Mouse (Mus musculus) neural tube, embryonic 12.5 days (tissue): ENCODE results near the gene Cage1. TPM values are rescaled to one million over a fixed set of nuclear protein-coding genes. Genes with fewer than 3 reads are reported as not detected.

Experiments
- ATAC-seq: fragments of 200-750 bp; cut with Nextera tagmentation; 2 replicates; pipeline ENCODE4 v1.8.0; 2017; ENCODE audit warnings: low read depth, mild to moderate bottlenecking, moderate TSS enrichment, moderate library complexity; ENCODE audit not compliant: low FRiP score
- H3K27ac ChIP-seq: fragments of 300-500 bp; sonication (generic); 2 replicates; pipeline ENCODE4 v1.5.1; 2016
- H3K27me3 ChIP-seq: fragments of 300-500 bp; sonication (generic); replicated peaks from 2 replicates; pipeline ENCODE4 v1.6.1; 2016; ENCODE audit warnings: mild to moderate bottlenecking
- H3K36me3 ChIP-seq: fragments of 300-500 bp; sonication (generic); 2 replicates; pipeline ENCODE4 v1.6.1; 2016; ENCODE audit warnings: mild to moderate bottlenecking
- H3K4me1 ChIP-seq: fragments of 300-500 bp; sonication (generic); 2 replicates; pipeline ENCODE4 v1.6.1; 2016
- H3K4me2 ChIP-seq: fragments of 300-500 bp; sonication (generic); replicated peaks from 2 replicates; pipeline ENCODE4 v1.6.1; 2016; ENCODE audit warnings: mild to moderate bottlenecking
- H3K4me3 ChIP-seq: fragments of 300-500 bp; sonication (generic); 2 replicates; pipeline ENCODE4 v1.5.1; 2016
- H3K9ac ChIP-seq: fragments of 300-500 bp; sonication (generic); 2 replicates; pipeline ENCODE4 v1.6.1; 2016; ENCODE audit warnings: mild to moderate bottlenecking
- H3K9me3 ChIP-seq: fragments of 300-500 bp; sonication (generic); 2 replicates; pipeline ENCODE4 v1.6.1; 2016; ENCODE audit warnings: mild to moderate bottlenecking
- WGBS: fragments of 180-500 bp; shearing (Covaris S2); methylation state at CpG from one replicate; pipeline ENCODE4 v1.1.7; 2016; 5-methylcytosine and 5-hydroxymethylcytosine counted together
- polyA plus RNA-seq: library from polyadenylated mRNA; unstranded; fragments of >200 nt; fragmentation: Nextera tagmentation; extraction: Ambion mirVana; gene quantifications from 2 replicates; pipeline ENCODE4 v1.2.1, GENCODE M21; 2016

Cage1 gene
- polyA plus RNA-seq = 1.4 and 1.7 TPM in 2 replicates

GRCm38 (mm10) chr13:38037044-38037687 lies at the start of gene Cage1:
Gene Cage1, minus strand, starts transcription at chr13:38037069.
- Histone ChIP-seq H3K4me1 (peaks cover 14% of the 10 kb centered on the region), H3K4me2 (peak within 1 kb of the TSS; percentile 84), H3K36me3 (peaks cover 17% of the 10 kb centered on the region), H3K4me3 (peak within 1 kb of the TSS; percentile 85), H3K27me3 (no peaks in the 10 kb centered on the region), H3K27ac (no peak within 1 kb of the TSS), H3K9ac (peak within 1 kb of the TSS; percentile 83), H3K9me3 (no peaks in the 10 kb centered on the region)
- peak; percentile 98 for ATAC-seq
- under 1% methylated on average over 47 of the region's 47 CpGs for WGBS

DNA sequence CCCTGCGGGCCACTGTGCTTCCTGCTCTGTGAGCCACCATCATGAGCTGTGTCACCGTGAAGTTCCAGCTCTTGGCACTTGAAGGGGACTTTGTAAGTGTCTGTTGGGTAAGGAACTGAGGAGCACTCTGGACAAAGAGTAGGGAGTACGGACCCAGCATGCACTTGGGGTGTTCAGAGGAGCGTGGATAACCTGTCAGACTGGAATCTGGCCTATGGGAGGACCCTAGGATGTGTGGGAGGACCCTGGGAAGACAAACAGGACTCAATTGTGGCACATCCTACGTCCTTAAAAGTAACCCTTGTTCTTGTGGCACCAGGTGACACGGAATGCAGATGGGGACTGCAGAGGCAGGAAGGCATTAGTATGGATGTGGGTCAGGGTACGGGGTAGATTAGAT lies 44.3 kb upstream of the Cage1 start:
- 87% methylated on average over 7 of the region's 7 CpGs for WGBS
- Histone ChIP-seq H3K27ac (no peak overlapping the region), H3K36me3 (no peaks in the 10 kb centered on the region), H3K27me3 (no peaks in the 10 kb centered on the region), H3K4me1 (no peaks in the 10 kb centered on the region), H3K4me3 (no peak overlapping the region), H3K9me3 (no peaks in the 10 kb centered on the region), H3K4me2 (no peak overlapping the region), H3K9ac (no peak overlapping the region)
- no peak for ATAC-seq

- Histone ChIP-seq H3K4me1 (no peaks in the 10 kb centered on the region), H3K27me3 (no peaks in the 10 kb centered on the region), H3K27ac (no peak overlapping the region), H3K36me3 (no peaks in the 10 kb centered on the region), H3K9me3 (no peaks in the 10 kb centered on the region), H3K4me2 (no peak overlapping the region), H3K4me3 (no peak overlapping the region), H3K9ac (no peak overlapping the region)
- no peak for ATAC-seq
- 87% methylated on average over 14 of the region's 14 CpGs for WGBS
Observed at GRCm38 (mm10) chr13:38080725-38081124, 43.9 kb upstream of the Cage1 start.

DNA sequence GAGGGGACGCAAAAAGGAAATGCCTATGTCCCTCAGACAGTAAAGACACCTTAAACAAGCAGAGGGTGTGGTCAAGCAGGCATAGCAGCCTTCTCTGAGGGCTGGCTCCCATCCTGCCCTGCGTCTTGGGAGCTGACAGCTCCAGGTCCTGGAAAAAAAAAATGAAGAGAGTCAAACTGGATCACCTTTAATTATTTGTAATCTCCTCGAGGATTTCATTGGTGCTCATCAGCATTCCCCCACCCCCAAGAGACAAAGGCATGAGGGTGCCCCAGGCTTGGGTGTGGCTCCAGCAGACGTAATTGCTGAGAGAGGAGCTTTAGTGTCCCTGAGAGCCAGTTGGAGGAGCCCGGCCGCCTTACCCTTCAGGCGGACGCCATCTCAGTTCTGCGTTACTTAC lies 43.1 kb upstream of the Cage1 start:
- Histone ChIP-seq H3K36me3 (no peaks in the 10 kb centered on the region), H3K9me3 (no peaks in the 10 kb centered on the region), H3K4me1 (no peaks in the 10 kb centered on the region), H3K9ac (no peak overlapping the region), H3K4me3 (no peak overlapping the region), H3K27ac (no peak overlapping the region), H3K4me2 (no peak overlapping the region), H3K27me3 (no peaks in the 10 kb centered on the region)
- no peak for ATAC-seq
- 39% methylated on average over 9 of the region's 9 CpGs for WGBS

DNA sequence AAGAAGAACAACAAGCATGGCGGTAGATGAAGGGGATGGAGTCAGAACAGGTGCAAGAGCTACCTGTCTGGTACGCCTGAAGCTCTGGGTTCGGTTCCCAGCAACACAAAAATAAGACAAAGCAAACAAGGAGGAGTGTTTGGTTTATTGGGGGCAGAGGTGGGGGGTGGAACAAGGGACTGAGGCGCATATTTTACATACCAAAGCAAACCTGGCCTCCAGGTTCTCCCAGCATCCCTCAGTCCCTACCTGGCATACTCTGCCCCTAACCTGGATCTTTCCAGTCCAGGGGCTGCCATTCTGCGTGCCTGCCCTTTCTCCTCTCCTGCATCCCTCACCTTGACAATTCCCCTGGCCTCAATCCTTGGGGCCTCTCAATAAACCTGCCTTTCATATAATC lies 42.5 kb upstream of the Cage1 start:
- Histone ChIP-seq H3K27ac (no peak overlapping the region), H3K9me3 (no peaks in the 10 kb centered on the region), H3K9ac (no peak overlapping the region), H3K4me1 (no peaks in the 10 kb centered on the region), H3K36me3 (no peaks in the 10 kb centered on the region), H3K4me3 (no peak overlapping the region), H3K27me3 (no peaks in the 10 kb centered on the region), H3K4me2 (no peak overlapping the region)
- WGBS = 75% methylated on average over 5 of the region's 5 CpGs
- no peak for ATAC-seq

DNA sequence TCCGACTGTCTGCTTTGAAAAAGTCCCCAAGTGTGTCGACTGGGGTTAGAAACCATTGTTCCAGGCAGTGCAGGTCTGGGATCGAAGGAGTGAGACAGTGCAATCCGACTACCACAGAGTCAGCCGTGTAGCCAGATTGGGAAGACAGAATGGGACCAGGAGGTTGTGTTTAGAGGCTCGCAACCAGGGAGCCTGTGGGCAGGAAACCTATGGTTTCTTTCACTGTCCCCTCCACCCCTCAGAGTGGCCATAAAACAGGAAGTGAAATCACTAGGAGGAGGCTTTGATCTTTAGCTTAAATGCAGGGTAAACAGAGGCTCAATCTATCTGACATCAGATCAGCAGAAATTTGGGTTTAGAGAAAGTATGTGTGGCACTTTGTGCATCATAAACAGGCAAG lies 42.0 kb upstream of the Cage1 start:
- H3K9me3 ChIP-seq = no peaks in the 10 kb centered on the region
- no peak overlapping the region for H3K4me3 ChIP-seq
- ATAC-seq = no peak
- H3K27me3 ChIP-seq = no peaks in the 10 kb centered on the region
- WGBS = 44% methylated on average over 6 of the region's 6 CpGs
- no peak overlapping the region for H3K9ac ChIP-seq
- no peaks in the 10 kb centered on the region for H3K36me3 ChIP-seq
- H3K4me1 ChIP-seq = no peaks in the 10 kb centered on the region
- H3K4me2 ChIP-seq = no peak overlapping the region
- no peak overlapping the region for H3K27ac ChIP-seq

DNA sequence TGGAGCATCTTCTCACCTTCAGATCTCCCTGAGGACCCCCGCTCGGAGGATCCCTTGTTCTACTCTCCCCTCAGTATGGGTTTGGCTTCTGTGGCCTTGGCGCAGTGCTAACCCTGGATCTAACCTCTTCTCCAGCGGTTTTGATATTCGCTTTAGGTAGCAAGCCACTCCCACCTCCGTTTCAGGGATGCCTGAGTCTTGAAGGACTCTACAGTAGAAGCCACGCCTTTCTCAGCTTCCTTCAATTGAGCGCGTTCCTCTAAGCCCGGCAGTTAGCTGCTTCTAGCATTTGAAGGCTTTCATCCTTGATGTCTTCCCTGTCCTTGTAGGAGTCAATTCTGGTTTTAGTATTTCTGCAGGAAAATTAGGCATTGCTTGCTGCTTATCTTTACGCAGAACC lies 40.2 kb upstream of the Cage1 start:
- no peaks in the 10 kb centered on the region for H3K27me3 ChIP-seq
- H3K4me2 ChIP-seq = no peak overlapping the region
- H3K9me3 ChIP-seq = no peaks in the 10 kb centered on the region
- no peak overlapping the region for H3K27ac ChIP-seq
- no peaks in the 10 kb centered on the region for H3K4me1 ChIP-seq
- no peaks in the 10 kb centered on the region for H3K36me3 ChIP-seq
- no peak for ATAC-seq
- no peak overlapping the region for H3K9ac ChIP-seq
- 25% methylated on average over 11 of the region's 11 CpGs for WGBS
- H3K4me3 ChIP-seq = no peak overlapping the region

- Histone ChIP-seq H3K4me2 (no peak overlapping the region), H3K27ac (no peak overlapping the region)
Observed at GRCm38 (mm10) chr13:38074404-38074803, 37.5 kb upstream of the Cage1 start.

DNA sequence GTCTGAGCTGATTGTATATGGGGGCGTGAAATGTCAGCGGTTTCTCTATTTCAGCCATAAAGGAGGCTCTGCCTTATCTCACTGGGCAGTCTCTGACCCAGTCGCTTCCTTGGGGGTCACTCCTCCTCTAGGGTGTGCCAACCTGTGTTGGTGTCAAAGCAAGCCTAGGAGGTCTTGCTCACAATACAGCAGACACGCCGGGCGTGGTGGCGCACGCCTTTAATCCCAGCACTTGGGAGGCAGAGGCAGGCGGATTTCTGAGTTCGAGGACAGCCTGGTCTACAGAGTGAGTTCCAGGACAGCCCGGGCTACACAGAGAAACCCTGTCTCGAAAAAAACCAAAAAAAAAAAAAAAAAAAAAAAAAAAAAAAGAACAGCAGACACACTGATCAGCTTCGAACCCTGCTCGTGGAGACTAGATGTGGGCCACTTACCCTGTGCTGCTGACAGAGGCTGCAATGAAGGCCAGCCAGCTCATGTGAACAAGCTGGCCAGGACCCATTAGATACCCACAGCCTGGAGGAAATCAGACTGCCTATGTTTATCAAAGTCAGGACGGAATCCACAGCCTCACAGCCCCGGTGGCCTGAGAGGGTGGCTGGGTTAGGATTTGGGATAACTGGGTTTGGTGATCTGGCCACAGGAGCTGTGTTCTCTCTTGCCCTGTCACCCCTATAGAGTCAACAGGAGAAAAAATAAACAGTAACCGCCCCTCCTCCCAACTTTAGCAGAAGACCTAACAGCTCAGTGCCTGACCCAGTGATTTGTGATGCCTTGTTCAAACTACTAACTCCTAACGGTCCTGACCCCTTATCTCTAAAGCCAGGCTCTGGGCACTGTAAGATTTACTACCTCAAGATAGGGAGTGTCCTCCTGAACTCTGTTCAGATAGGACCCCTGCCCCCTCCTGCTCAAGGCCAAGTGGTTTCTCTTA lies 36.8 kb upstream of the Cage1 start:
- Histone ChIP-seq H3K9me3 (no peaks in the 10 kb centered on the region), H3K4me1 (no peaks in the 10 kb centered on the region), H3K9ac (no peak overlapping the region), H3K4me3 (no peak overlapping the region), H3K36me3 (no peaks in the 10 kb centered on the region), H3K27ac (no peak overlapping the region), H3K27me3 (no peaks in the 10 kb centered on the region), H3K4me2 (no peak overlapping the region)
- 84% methylated on average over 18 of the region's 18 CpGs for WGBS
- ATAC-seq = no peak

More at GRCm38 (mm10) chr13:38074404-38074803, 37.5 kb upstream of the Cage1 start:
- H3K9ac ChIP-seq = no peak overlapping the region
- no peaks in the 10 kb centered on the region for H3K4me1 ChIP-seq
- 63% methylated on average over 5 of the region's 5 CpGs for WGBS
- H3K4me3 ChIP-seq = no peak overlapping the region
- no peaks in the 10 kb centered on the region for H3K9me3 ChIP-seq
- H3K36me3 ChIP-seq = no peaks in the 10 kb centered on the region
- H3K27me3 ChIP-seq = no peaks in the 10 kb centered on the region
- no peak for ATAC-seq

DNA sequence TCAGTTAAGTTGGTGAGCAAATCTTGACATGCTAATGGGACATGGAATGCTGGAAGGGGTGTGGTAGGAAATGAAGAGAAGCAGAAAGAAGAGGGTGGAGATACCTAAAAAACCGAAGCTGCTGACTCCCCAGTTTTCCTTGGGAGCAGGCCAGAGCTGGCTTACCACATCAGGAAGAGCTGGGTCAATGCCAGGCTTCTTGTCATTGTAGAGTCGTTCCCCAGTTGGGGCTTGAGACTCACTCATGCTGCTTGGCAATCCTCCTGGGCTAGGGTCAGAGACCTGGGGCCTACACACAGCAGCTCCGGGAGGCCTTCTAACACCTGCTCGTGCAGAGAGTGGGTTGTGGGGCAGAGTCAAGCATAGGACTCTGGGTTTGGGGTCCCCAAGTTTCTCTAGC lies 34.1 kb upstream of the Cage1 start:
- Histone ChIP-seq H3K36me3 (no peaks in the 10 kb centered on the region), H3K9me3 (no peaks in the 10 kb centered on the region), H3K4me3 (no peak overlapping the region), H3K4me1 (no peaks in the 10 kb centered on the region), H3K27me3 (no peaks in the 10 kb centered on the region), H3K9ac (no peak overlapping the region), H3K27ac (no peak overlapping the region), H3K4me2 (no peak overlapping the region)
- 88% methylated on average over 4 of the region's 4 CpGs for WGBS
- no peak for ATAC-seq

GRCm38 (mm10) chr13:38064854-38065663 lies 28.2 kb upstream of the Cage1 start:
- no peaks in the 10 kb centered on the region for H3K4me1 ChIP-seq
- no peaks in the 10 kb centered on the region for H3K9me3 ChIP-seq
- H3K27me3 ChIP-seq = no peaks in the 10 kb centered on the region
- WGBS = 76% methylated on average over 11 of the region's 11 CpGs
- no peak overlapping the region for H3K4me3 ChIP-seq
- ATAC-seq = peak; percentile 25; the same call in 1 of the 2 replicates
- no peak overlapping the region for H3K4me2 ChIP-seq
- H3K27ac ChIP-seq = no peak overlapping the region
- H3K36me3 ChIP-seq = peaks cover 24% of the 10 kb centered on the region
- H3K9ac ChIP-seq = no peak overlapping the region

DNA sequence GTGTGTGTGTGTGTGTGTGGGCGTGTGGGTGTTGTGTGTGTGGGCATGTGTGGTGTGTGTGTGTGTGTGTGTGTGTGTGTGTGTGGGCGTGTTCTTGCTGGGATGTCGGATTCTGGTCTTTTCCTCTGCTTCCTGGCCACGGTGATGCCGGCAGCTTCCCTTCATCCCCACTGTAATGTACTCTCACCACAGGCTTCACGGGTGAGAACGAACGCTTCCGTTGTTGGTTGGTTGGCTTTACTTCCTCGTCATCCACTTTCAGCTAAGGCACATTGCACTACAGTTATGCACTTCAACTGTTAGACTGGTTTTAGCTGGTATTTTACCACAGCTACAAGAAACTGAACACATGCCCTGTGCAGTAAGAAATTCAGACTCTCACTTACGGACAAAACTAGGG lies 25.8 kb upstream of the Cage1 start:
- H3K27me3 ChIP-seq = no peaks in the 10 kb centered on the region
- ATAC-seq = no peak
- H3K4me2 ChIP-seq = no peak overlapping the region
- H3K4me3 ChIP-seq = no peak overlapping the region
- H3K9ac ChIP-seq = no peak overlapping the region
- H3K27ac ChIP-seq = no peak overlapping the region
- H3K36me3 ChIP-seq = peaks cover 41% of the 10 kb centered on the region
- no peaks in the 10 kb centered on the region for H3K4me1 ChIP-seq
- no peaks in the 10 kb centered on the region for H3K9me3 ChIP-seq
- WGBS = 93% methylated on average over 11 of the region's 11 CpGs
